Mouse (Mus musculus): ENCODE measurements around the gene Ndrg4. TPM values are rescaled to one million over a fixed set of nuclear protein-coding genes. Genes with fewer than 3 reads are reported as not detected.

Gene Ndrg4
- polyA plus RNA-seq, 1 experiment from 2014 or later: 1.6 TPM

DNA sequence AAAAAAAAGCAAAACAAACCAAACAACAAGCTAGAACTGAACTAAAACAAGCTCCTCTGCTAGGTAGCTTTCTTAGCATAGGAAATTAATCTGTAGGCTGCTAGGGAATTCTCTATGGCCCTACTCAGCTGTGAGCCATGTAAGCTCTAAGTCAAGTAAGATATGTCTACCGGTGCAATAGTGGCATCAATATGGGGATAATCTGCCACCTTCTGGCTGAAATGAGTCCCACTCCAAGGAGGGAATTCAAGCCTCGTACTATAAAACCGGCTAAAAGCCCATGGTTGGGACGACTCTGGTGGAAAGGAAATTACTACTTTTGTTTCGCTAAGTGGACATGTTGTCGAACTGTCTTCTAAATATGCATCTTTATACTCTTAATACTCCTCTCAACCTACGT lies 61.8 kb downstream of the Ndrg4 start:
- Histone ChIP-seq H3K27me3 (no peaks in the 10 kb centered on the region), H3K9ac (no peak overlapping the region), H3K27ac (no peak overlapping the region), H3K9me3 (replicated peaks) (no peaks in the 10 kb centered on the region), H3K36me3 (peaks cover 93% of the 10 kb centered on the region), H3K4me1 (replicated peaks) (no peaks in the 10 kb centered on the region), H3K4me3 (replicated peaks) (no peak overlapping the region), H3K4me2 (no peak overlapping the region)
- DNase-seq (no peak), ATAC-seq (ENCODE audit: low read depth) (no peak)
- WGBS (ENCODE audit: insufficient replicate concordance): 86% methylated on average over 7 of the region's 7 CpGs

DNA sequence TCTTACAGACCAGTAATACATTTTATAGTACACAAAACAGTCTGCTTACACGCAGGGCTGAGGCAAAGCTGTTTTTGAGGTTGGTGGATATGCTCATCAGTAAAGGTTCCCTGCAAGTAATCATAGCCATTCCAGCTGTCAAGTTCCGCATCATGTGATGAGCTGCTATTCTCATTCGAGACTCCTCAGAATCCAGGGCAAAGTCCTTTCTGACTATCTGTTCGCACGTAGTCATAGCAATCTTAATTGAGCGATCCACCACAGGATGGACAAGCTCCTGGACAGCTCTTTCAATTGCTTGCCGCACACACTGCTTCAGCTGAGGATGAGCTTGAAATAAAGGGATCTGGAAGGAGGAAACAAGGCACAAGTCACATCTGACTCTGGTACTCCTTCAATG lies 65.0 kb downstream of the Ndrg4 start:
- H3K27me3 ChIP-seq: no peaks in the 10 kb centered on the region
- 91% methylated on average over 7 of the region's 7 CpGs for WGBS (ENCODE audit: insufficient replicate concordance)
- H3K27ac ChIP-seq: no peak overlapping the region
- no peak overlapping the region for H3K9ac ChIP-seq
- ATAC-seq (ENCODE audit: low read depth): no peak
- no peak overlapping the region for H3K4me3 ChIP-seq (replicated peaks)
- no peak overlapping the region for H3K4me2 ChIP-seq
- H3K36me3 ChIP-seq: peaks cover 96% of the 10 kb centered on the region
- DNase-seq: no peak
- no peaks in the 10 kb centered on the region for H3K9me3 ChIP-seq (replicated peaks)
- H3K4me1 ChIP-seq (replicated peaks): no peaks in the 10 kb centered on the region

DNA sequence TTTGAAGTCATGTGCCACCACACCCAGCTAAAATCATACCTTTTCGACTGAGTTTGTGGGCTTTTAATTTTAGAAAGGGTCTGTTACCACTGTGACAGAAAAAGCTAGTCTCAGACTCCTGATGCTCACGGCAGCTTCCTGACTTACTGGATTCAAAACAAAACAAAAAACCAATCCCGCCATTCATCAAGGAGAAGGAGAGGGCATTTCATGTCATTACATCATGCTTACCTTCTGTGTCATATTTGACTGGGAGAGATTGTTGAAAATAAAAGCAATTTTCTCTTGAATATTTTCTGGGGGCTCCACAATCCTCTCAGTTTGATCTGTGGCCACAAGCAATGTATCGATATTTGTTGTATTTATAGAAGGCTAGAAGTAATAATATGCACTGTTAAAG lies 71.2 kb downstream of the Ndrg4 start:
- no peak overlapping the region for H3K4me3 ChIP-seq (replicated peaks)
- H3K4me2 ChIP-seq: no peak overlapping the region
- 90% methylated on average over 4 of the region's 4 CpGs for WGBS (ENCODE audit: insufficient replicate concordance)
- H3K36me3 ChIP-seq: peaks cover 93% of the 10 kb centered on the region
- H3K27ac ChIP-seq: no peak overlapping the region
- H3K27me3 ChIP-seq: no peaks in the 10 kb centered on the region
- H3K4me1 ChIP-seq (replicated peaks): no peaks in the 10 kb centered on the region
- DNase-seq (no peak), ATAC-seq (ENCODE audit: low read depth) (no peak)
- no peak overlapping the region for H3K9ac ChIP-seq
- no peaks in the 10 kb centered on the region for H3K9me3 ChIP-seq (replicated peaks)

DNA sequence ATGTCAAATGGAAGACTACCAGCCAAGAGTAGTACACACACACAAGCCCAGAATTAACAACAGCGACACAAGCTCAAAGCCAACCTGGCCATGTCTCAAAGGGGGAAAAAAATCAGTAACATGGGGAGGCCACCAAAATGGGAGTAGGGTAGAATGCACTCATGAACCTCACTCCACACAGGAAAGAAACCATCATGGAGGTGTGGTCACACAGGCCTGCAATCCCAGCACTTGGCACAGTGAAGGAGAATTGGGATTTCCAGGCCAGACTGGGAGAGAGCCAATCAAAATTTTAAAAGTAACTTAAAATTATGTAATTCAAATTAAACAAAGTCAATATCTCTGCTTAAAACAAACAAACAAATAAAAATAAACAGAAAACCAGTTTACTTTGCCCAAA lies 75.1 kb downstream of the Ndrg4 start:
- Histone ChIP-seq H3K27me3 (no peaks in the 10 kb centered on the region), H3K9me3 (replicated peaks) (no peaks in the 10 kb centered on the region), H3K9ac (no peak overlapping the region), H3K36me3 (peaks cover 88% of the 10 kb centered on the region), H3K4me2 (no peak overlapping the region), H3K27ac (no peak overlapping the region), H3K4me1 (replicated peaks) (no peaks in the 10 kb centered on the region), H3K4me3 (replicated peaks) (no peak overlapping the region)
- no peak for ATAC-seq (ENCODE audit: low read depth)
- DNase-seq: no peak
- WGBS (ENCODE audit: insufficient replicate concordance): 91% methylated on average over 1 of the region's 1 CpGs

DNA sequence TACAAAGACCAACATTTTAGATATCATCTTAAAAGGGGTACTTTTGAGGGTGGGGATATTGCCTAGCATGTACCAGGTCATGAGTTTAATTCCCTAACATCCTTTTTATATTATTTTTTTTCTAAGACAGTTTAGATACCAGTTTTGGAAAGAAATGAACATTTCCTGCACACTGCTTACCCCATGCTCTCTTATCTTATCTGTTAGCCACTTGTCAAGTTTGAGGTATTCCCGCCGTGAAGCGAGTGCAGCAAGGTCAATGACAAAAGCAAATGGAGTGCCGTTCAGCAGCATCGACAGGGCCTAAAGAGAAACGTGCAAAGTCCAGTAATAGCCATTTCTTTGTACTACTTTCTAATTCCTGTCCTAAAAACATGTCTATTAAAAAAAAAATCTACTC lies 83.5 kb downstream of the Ndrg4 start:
- no peak; the same call in 1 of the 2 replicates for ATAC-seq (ENCODE audit: low read depth)
- 31% methylated on average over 6 of the region's 6 CpGs for WGBS (ENCODE audit: insufficient replicate concordance)
- Histone ChIP-seq H3K27me3 (no peaks in the 10 kb centered on the region), H3K4me3 (replicated peaks) (no peak overlapping the region), H3K4me1 (replicated peaks) (peaks cover 5% of the 10 kb centered on the region), H3K36me3 (peaks cover 87% of the 10 kb centered on the region), H3K27ac (no peak overlapping the region), H3K9ac (no peak overlapping the region), H3K9me3 (replicated peaks) (no peaks in the 10 kb centered on the region), H3K4me2 (no peak overlapping the region)
- DNase-seq: no peak

DNA sequence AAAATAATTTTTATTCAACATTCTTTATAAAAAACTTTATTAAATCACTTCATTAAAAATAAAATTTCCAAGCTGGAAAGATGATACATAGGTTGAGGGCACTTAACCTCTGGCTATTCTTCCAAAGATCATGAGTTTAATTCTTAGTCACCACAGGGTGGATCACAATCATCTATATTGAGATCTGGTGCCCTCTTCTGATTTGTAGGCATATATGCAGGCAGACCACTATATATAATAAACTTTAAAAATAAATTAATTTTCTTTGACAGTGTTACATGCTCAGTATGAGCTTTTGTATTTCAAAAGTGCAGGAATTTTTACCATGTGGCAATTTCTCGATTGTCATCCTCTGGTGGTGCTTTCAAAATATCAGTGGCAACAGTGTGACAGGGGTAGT lies 87.4 kb downstream of the Ndrg4 start:
- H3K4me3 ChIP-seq (replicated peaks): no peak overlapping the region
- peaks cover 5% of the 10 kb centered on the region for H3K4me1 ChIP-seq (replicated peaks)
- WGBS (ENCODE audit: insufficient replicate concordance): 84% methylated on average over 1 of the region's 1 CpGs
- H3K4me2 ChIP-seq: no peak overlapping the region
- H3K36me3 ChIP-seq: peaks cover 93% of the 10 kb centered on the region
- H3K9ac ChIP-seq: no peak overlapping the region
- no peaks in the 10 kb centered on the region for H3K27me3 ChIP-seq
- DNase-seq (no peak), ATAC-seq (ENCODE audit: low read depth) (no peak)
- H3K27ac ChIP-seq: no peak overlapping the region
- no peaks in the 10 kb centered on the region for H3K9me3 ChIP-seq (replicated peaks)

Small RNA genes lying within 50 kb of the gene (microRNA-seq; reads per million reads assigned to microRNA genes)
- not detected for gene Mir7073

Other genes starting within 250 kb of the Ndrg4 start
- gene Cfap20, start 242.1 kb upstream of the Ndrg4 start, polyA plus RNA-seq (2015; fragmentation: Nextera tagmentation; extraction: Ambion mirVana): 41.2 TPM in 2 replicates
- 4.9 and 6.2 TPM in 2 replicates for gene Csnk2a2, start 186.9 kb upstream of the Ndrg4 start, polyA plus RNA-seq (2015; fragmentation: Nextera tagmentation; extraction: Ambion mirVana)
- not detected in 2 replicates for gene Ccdc113, start 142.9 kb upstream of the Ndrg4 start, polyA plus RNA-seq (2015; fragmentation: Nextera tagmentation; extraction: Ambion mirVana)
- gene Prss54, start 100.6 kb upstream of the Ndrg4 start, polyA plus RNA-seq (2015; fragmentation: Nextera tagmentation; extraction: Ambion mirVana): not detected in 2 replicates
- gene Gins3, start 43.5 kb upstream of the Ndrg4 start, polyA plus RNA-seq (2015; fragmentation: Nextera tagmentation; extraction: Ambion mirVana): 11.2 and 13.2 TPM in 2 replicates
- gene Setd6, start 38.9 kb downstream of the Ndrg4 start, polyA plus RNA-seq (2015; fragmentation: Nextera tagmentation; extraction: Ambion mirVana): 22.8 and 23.1 TPM in 2 replicates
- 24.5 and 30.6 TPM in 2 replicates for gene Cnot1, start 130.5 kb downstream of the Ndrg4 start, polyA plus RNA-seq (2015; fragmentation: Nextera tagmentation; extraction: Ambion mirVana)
- gene Sap18b, start 148.4 kb downstream of the Ndrg4 start, polyA plus RNA-seq (2015; fragmentation: Nextera tagmentation; extraction: Ambion mirVana): 295 and 356 TPM in 2 replicates
- gene Slc38a7, start 176.6 kb downstream of the Ndrg4 start, polyA plus RNA-seq (2015; fragmentation: Nextera tagmentation; extraction: Ambion mirVana): 7.1 and 9.1 TPM in 2 replicates
- 199 and 242 TPM in 2 replicates for gene Got2, start 211.6 kb downstream of the Ndrg4 start, polyA plus RNA-seq (2015; fragmentation: Nextera tagmentation; extraction: Ambion mirVana)